Mouse (Mus musculus) MEL (cell line): ENCODE measurements around the gene Glrp1. TPM values are rescaled to one million over a fixed set of nuclear protein-coding genes. Genes with fewer than 3 reads are reported as not detected.
A peak's percentile ranks its signal among the peaks of the same experiment; 100 is the strongest.

Experiments used
- DNase-seq: peaks from one replicate; pipeline ENCODE4 v3.0.0; 2011; ENCODE audit warnings: low read depth, low spot score
- H3K27ac ChIP-seq: 2 replicates; pipeline ENCODE4 v1.5.1; 2012; ENCODE audit warnings: low read depth, mild to moderate bottlenecking, control low read depth, low read length, moderate library complexity; ENCODE audit not compliant: control insufficient read depth
- H3K27me3 ChIP-seq, 2 experiments: fragments of 150-350 bp in 1 of 2; sonication (generic) in 1 of 2; 2 replicates each; pipeline ENCODE4 v1.6.1; 2012; ENCODE audit warnings: low read length in 2 of 2, mild to moderate bottlenecking in 2 of 2, improper control_type of control experiment in 1 of 2, moderate library complexity in 1 of 2; ENCODE audit not compliant: insufficient read depth in 2 of 2, control insufficient read depth in 1 of 2
- H3K36me3 ChIP-seq, 2 experiments: 2 replicates each; pipeline ENCODE4 v1.6.1; 2012 to 2014; ENCODE audit warnings: low read length in 2 of 2, improper control_type of control experiment in 1 of 2, inconsistent platforms in 1 of 2, mild to moderate bottlenecking in 1 of 2; ENCODE audit not compliant: insufficient read depth in 2 of 2, control insufficient read depth in 1 of 2
- H3K4me1 ChIP-seq, 2 experiments: fragments of 150-350 bp in 1 of 2; sonication (generic) in 1 of 2; 2 replicates each; pipeline ENCODE4 v1.6.1; 2012; ENCODE audit warnings: low read length in 2 of 2, improper control_type of control experiment in 1 of 2, mild to moderate bottlenecking in 1 of 2; ENCODE audit not compliant: insufficient read depth in 2 of 2, control insufficient read depth in 1 of 2
- H3K4me3 ChIP-seq, 2 experiments: fragments of 150-350 bp in 1 of 2; sonication (generic) in 1 of 2; 2 replicates each; pipeline ENCODE4 v1.5.1; 2012; ENCODE audit warnings: low read depth in 2 of 2, low read length in 2 of 2, mild to moderate bottlenecking in 2 of 2, moderate library complexity in 2 of 2, control low read depth in 1 of 2, improper control_type of control experiment in 1 of 2; ENCODE audit not compliant: control insufficient read depth in 1 of 2, insufficient read depth in 1 of 2
- H3K79me2 ChIP-seq: 2 replicates; pipeline ENCODE4 v1.6.1; 2012; ENCODE audit warnings: mild to moderate bottlenecking, low read length, moderate library complexity; ENCODE audit not compliant: control insufficient read depth, poor library complexity, insufficient read depth
- H3K9ac ChIP-seq: 2 replicates; pipeline ENCODE4 v1.6.1; 2012; ENCODE audit warnings: low read depth, mild to moderate bottlenecking, control low read depth, low read length, moderate library complexity; ENCODE audit not compliant: control insufficient read depth, poor library complexity, severe bottlenecking
- H3K9me3 ChIP-seq: fragments of 150-350 bp; sonication (generic); replicated peaks from 2 replicates; pipeline ENCODE4 v1.6.1; 2012; ENCODE audit warnings: mild to moderate bottlenecking, low read length, improper control_type of control experiment, moderate library complexity; ENCODE audit not compliant: insufficient read depth
- CHD2 ChIP-seq: IDR thresholded peaks from 2 replicates; pipeline ENCODE4 v1.6.1; 2011; ENCODE audit warnings: low read length, improper control_type of control experiment
- E2F4 ChIP-seq: IDR thresholded peaks from 2 replicates; pipeline ENCODE4 v1.6.1; 2011; ENCODE audit warnings: low read depth, low read length, improper control_type of control experiment, borderline replicate concordance
- ELF1 ChIP-seq: IDR thresholded peaks from 2 replicates; pipeline ENCODE4 v1.6.1; 2014; ENCODE audit warnings: low read depth, mild to moderate bottlenecking, inconsistent platforms, low read length, improper control_type of control experiment, moderate library complexity
- ETS1 ChIP-seq: IDR thresholded peaks from 2 replicates; pipeline ENCODE4 v1.6.1; 2012; ENCODE audit warnings: low read depth, mild to moderate bottlenecking, inconsistent platforms, low read length, improper control_type of control experiment, moderate library complexity
- GATA1 ChIP-seq: IDR thresholded peaks from 2 replicates; pipeline ENCODE4 v1.6.1; 2011; ENCODE audit warnings: low read depth, low read length, improper control_type of control experiment
- HCFC1 ChIP-seq: IDR thresholded peaks from 2 replicates; pipeline ENCODE4 v1.6.1; 2012; ENCODE audit warnings: low read depth, mild to moderate bottlenecking, inconsistent platforms, low read length, improper control_type of control experiment, moderate library complexity
- MAX ChIP-seq: IDR thresholded peaks from 2 replicates; pipeline ENCODE4 v1.6.1; 2011; ENCODE audit warnings: low read length, improper control_type of control experiment
- MAZ ChIP-seq: IDR thresholded peaks from 2 replicates; pipeline ENCODE4 v1.6.1; 2012; ENCODE audit warnings: low read depth, mild to moderate bottlenecking, inconsistent platforms, low read length, improper control_type of control experiment
- MEF2A ChIP-seq: IDR thresholded peaks from 2 replicates; pipeline ENCODE4 v1.6.1; 2014; ENCODE audit warnings: low read depth, mild to moderate bottlenecking, inconsistent platforms, low read length, improper control_type of control experiment; ENCODE audit not compliant: poor library complexity, insufficient replicate concordance, severe bottlenecking; ENCODE audit errors: extremely low read depth
- POLR2A ChIP-seq, 2 experiments: IDR thresholded peaks; 2 replicates each; pipeline ENCODE4 v1.6.1; 2011 to 2012; ENCODE audit warnings: low read length in 2 of 2, mild to moderate bottlenecking in 2 of 2, control low read depth in 1 of 2, improper control_type of control experiment in 1 of 2, low read depth in 1 of 2, moderate library complexity in 1 of 2; ENCODE audit not compliant: control insufficient read depth in 1 of 2, insufficient read depth in 1 of 2, poor library complexity in 1 of 2
- POLR2AphosphoS2 ChIP-seq: IDR thresholded peaks from 2 replicates; pipeline ENCODE4 v1.6.1; 2011; ENCODE audit warnings: low read length, improper control_type of control experiment
- POLR2AphosphoS5 ChIP-seq: IDR thresholded peaks from 2 replicates; pipeline ENCODE4 v1.6.1; 2012; ENCODE audit warnings: low read depth, borderline replicate concordance, mild to moderate bottlenecking, inconsistent platforms, low read length, moderate library complexity, mixed read lengths
- RAD21 ChIP-seq: IDR thresholded peaks from 2 replicates; pipeline ENCODE4 v1.6.1; 2011; ENCODE audit warnings: mild to moderate bottlenecking, low read depth, low read length, improper control_type of control experiment
- SMC3 ChIP-seq: IDR thresholded peaks from 2 replicates; pipeline ENCODE4 v1.6.1; 2011; ENCODE audit warnings: low read depth, low read length, improper control_type of control experiment
- TAL1 ChIP-seq: IDR thresholded peaks from 2 replicates; pipeline ENCODE4 v1.6.1; 2012; ENCODE audit warnings: mild to moderate bottlenecking, inconsistent platforms, low read length, moderate library complexity, mixed read lengths
- TCF12 ChIP-seq: IDR thresholded peaks from 2 replicates; pipeline ENCODE4 v1.6.1; 2014; ENCODE audit warnings: low read depth, mild to moderate bottlenecking, inconsistent platforms, low read length, improper control_type of control experiment, moderate library complexity
- UBTF ChIP-seq: IDR thresholded peaks from 2 replicates; pipeline ENCODE4 v1.6.1; 2012; ENCODE audit warnings: low read depth, mild to moderate bottlenecking, inconsistent platforms, low read length, improper control_type of control experiment, moderate library complexity, borderline replicate concordance; ENCODE audit not compliant: insufficient read depth
- USF2 ChIP-seq, 2 experiments: IDR thresholded peaks; 2 replicates each; pipeline ENCODE4 v1.6.1; 2011 to 2012; ENCODE audit warnings: improper control_type of control experiment in 2 of 2, low read length in 2 of 2, borderline replicate concordance in 1 of 2, inconsistent platforms in 1 of 2, low read depth in 1 of 2, mild to moderate bottlenecking in 1 of 2; ENCODE audit not compliant: insufficient read depth in 1 of 2
- ZKSCAN1 ChIP-seq: IDR thresholded peaks from 2 replicates; pipeline ENCODE4 v1.6.1; 2012; ENCODE audit warnings: low read depth, mild to moderate bottlenecking, inconsistent platforms, low read length, improper control_type of control experiment, moderate library complexity
- polyA plus RNA-seq, 2 experiments: library from polyadenylated mRNA; stranded (reverse) in 1 of 2; unstranded in 1 of 2; fragments of >175 nt in 1 of 2; fragments of >200 nt in 1 of 2; gene quantifications; 2 replicates each; pipeline versions ENCODE4 v1.2.1 to v1.2.4; 2012; ENCODE audit warnings: low replicate concordance in 2 of 2, low read depth in 1 of 2; ENCODE audit not compliant: insufficient read length in 2 of 2, insufficient read depth in 1 of 2, missing spikeins in 1 of 2
- total RNA-seq: library from RNA; depleted of rRNA; stranded (reverse); fragments of 300-350 nt; gene quantifications from 2 replicates; pipeline ENCODE4 v1.2.3, GENCODE M21; 2012

Gene Glrp1
- total and polyA plus RNA-seq, 3 experiments, result not detected

DNA sequence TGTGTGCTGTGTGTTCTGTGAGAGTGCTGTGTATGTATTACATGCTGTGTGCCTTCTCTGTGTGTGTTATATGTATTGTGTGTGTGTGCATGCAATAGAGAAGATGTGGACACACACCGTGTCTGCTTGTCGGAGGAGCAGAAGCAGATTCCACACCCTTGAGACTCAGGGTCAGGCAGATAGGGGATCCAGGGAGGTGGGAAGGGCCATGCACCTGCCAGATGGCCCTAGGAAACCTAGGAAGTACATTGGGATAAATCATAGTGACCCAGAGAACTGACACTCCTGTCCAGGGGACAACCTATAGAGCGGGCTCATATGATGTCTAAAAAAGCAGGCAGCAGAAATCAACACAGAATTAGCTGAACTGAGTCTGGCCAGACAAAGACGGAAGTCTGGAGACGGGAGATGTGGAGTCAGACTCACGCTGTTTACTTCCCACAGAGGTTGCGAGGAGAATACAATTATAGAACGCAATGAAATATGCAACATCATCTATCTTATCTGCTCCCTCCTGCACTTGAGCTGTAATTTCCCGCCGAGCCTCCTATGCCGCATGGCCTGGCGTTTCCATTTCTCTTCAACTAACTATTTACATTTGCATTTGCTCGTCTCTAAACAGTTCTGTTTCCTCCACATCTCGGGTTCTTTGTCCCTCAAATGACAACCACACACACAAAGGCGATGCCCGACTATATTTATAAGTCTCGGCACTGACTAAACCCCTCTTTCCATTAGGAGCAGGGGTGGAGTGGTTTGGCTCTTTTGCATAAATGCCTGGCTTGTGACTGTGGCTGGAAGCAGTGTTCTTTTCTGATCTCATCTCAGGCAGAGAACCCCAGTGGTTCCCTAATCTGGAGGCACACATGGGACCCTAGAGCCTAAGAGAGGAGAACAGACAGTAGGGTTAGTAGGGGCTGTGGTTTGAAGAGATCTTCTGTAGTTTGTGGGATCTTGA lies 27.4 kb downstream of the Glrp1 start (continued):
- 0 out of 2 replicates have a peak, but pooled peaks have one; percentile 50 for TF ChIP-seq UBTF
- no peak for TF ChIP-seq RAD21
- TF ChIP-seq TCF12, result peak; percentile 79
- TF ChIP-seq USF2 (IDR thresholded peaks at IDR 0.05; ENCODE audit: borderline replicate concordance in 1 of 2, insufficient read depth in 1 of 2, low read depth in 1 of 2, low read length in 2 of 2), result no peak

DNA sequence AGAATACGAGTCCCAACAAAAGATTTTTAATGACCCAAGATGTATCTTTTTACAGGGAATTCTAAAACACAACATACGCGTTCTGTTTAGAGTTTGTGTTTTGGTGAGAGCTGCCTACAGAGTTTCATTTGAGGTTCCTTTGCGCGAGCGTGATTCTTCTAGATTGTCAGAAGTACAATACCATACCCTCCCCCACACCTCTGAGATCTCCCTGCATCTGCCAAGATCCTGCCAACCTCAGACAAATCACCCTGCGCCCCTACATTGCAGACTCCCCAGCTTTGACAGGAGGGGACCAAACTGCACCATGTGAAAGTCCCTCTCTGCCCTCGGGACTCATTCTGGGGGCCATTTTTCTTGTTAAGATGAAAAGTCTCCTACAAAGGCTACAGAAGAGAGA lies 29.3 kb downstream of the Glrp1 start:
- Histone ChIP-seq H3K4me1 (peaks cover 6 to 15% of the 10 kb centered on the region in 2 experiments), H3K9ac (no peak overlapping the region), H3K27ac (no peak overlapping the region)

DNA sequence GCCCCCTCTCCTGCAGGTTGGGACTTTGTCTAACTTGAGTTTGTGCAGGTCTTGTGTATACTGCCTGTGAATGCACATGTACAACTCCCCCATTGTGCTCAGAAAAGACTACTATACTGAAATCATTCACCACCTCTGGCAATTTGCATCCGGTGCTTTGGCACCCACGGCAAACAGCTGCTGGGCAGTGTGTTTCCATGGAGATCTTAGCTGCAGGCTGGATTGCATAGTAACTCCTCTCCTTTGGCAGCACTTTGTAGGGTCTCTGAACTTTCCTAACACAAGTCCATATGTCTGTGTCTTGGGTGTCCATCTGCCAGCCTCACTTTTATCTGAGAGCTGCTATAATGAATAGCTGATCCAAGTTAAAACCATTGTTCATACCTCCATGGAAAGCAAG lies 31.7 kb downstream of the Glrp1 start:
- Histone ChIP-seq H3K27me3 (no peaks in the 10 kb centered on the region), H3K27ac (no peak overlapping the region), H3K9ac (no peak overlapping the region), H3K9me3 (no peaks in the 10 kb centered on the region), H3K36me3 (peaks cover 0 to 4% of the 10 kb centered on the region in 2 experiments; a peak in 2 of 4 replicates), H3K4me3 (no peak overlapping the region), H3K79me2 (no peaks in the 10 kb centered on the region), H3K4me1 (peaks cover 3 to 17% of the 10 kb centered on the region in 2 experiments)
- TF ChIP-seq GATA1 (no peak), RAD21 (no peak), TAL1 (no peak), E2F4 (no peak)
- no peak for DNase-seq

More for the DNA sequence above, 29.3 kb downstream of the Glrp1 start:
- Histone ChIP-seq H3K36me3 (peaks cover 0 to 4% of the 10 kb centered on the region in 2 experiments; a peak in 2 of 4 replicates), H3K79me2 (no peaks in the 10 kb centered on the region), H3K27me3 (no peaks in the 10 kb centered on the region), H3K9me3 (no peaks in the 10 kb centered on the region), H3K4me3 (no peak overlapping the region)
- TF ChIP-seq POLR2AphosphoS2 (no peak), TCF12 (no peak), ZKSCAN1 (no peak), MAZ (no peak), ELF1 (no peak), POLR2AphosphoS5 (no peak), POLR2A (IDR thresholded peaks at IDR 0.05; ENCODE audit: control insufficient read depth in 1 of 2, insufficient read depth in 1 of 2, low read depth in 1 of 2, low read length in 2 of 2, poor library complexity in 1 of 2) (no peak), MAX (no peak), MEF2A (no peak), TAL1 (no peak), SMC3 (no peak), ETS1 (no peak), CHD2 (no peak), HCFC1 (no peak)
- no peak for DNase-seq
